Mouse (Mus musculus): ENCODE measurements around the gene 0610012G03Rik.

The 0610012G03Rik gene

GRCm38 (mm10) chr16:31932255-31932654, 16.0 kb downstream of the 0610012G03Rik start:
- DNase-seq: no peak

GRCm38 (mm10) chr16:31931330-31931729, 17.0 kb downstream of the 0610012G03Rik start:
- DNase-seq: peak in 1 of 2 experiments; percentile 22

GRCm38 (mm10) chr16:31927412-31927811, 20.9 kb downstream of the 0610012G03Rik start:
- DNase-seq: no peak

GRCm38 (mm10) chr16:31926547-31927182, 21.6 kb downstream of the 0610012G03Rik start:
- no peak for DNase-seq

- DNase-seq: peak in 1 of 2 experiments; percentile 16
These were observed 22.2 kb downstream of the 0610012G03Rik start for GRCm38 (mm10) chr16:31926091-31926490.

GRCm38 (mm10) chr16:31924368-31924767, 23.9 kb downstream of the 0610012G03Rik start:
- DNase-seq: no peak

- DNase-seq: peak; percentile 86 to 88
These were observed 30.0 kb downstream of the 0610012G03Rik start for GRCm38 (mm10) chr16:31918248-31918724.

- DNase-seq: no peak
These were observed 30.5 kb downstream of the 0610012G03Rik start for GRCm38 (mm10) chr16:31917776-31918175.

GRCm38 (mm10) chr16:31910281-31910847, 37.9 kb downstream of the 0610012G03Rik start:
- DNase-seq: peak in 1 of 2 experiments; percentile 27

- no peak for DNase-seq
These were observed 39.3 kb downstream of the 0610012G03Rik start for GRCm38 (mm10) chr16:31908959-31909358.

GRCm38 (mm10) chr16:31906896-31907295, 41.4 kb downstream of the 0610012G03Rik start:
- DNase-seq: peak; percentile 64 to 72

- peak in 1 of 2 experiments; percentile 24 for DNase-seq
These were observed 42.1 kb downstream of the 0610012G03Rik start for GRCm38 (mm10) chr16:31905891-31906825.

- DNase-seq: no peak
These were observed 43.0 kb downstream of the 0610012G03Rik start for GRCm38 (mm10) chr16:31905331-31905730.

GRCm38 (mm10) chr16:31903239-31903638, 45.1 kb downstream of the 0610012G03Rik start:
- no peak for DNase-seq

- DNase-seq: no peak
These were observed 46.4 kb downstream of the 0610012G03Rik start for GRCm38 (mm10) chr16:31901886-31902285.

- no peak for DNase-seq
These were observed 49.6 kb downstream of the 0610012G03Rik start for GRCm38 (mm10) chr16:31898546-31899326.
